Mouse (Mus musculus) C2C12 (cell line): ENCODE measurements around the gene Esrrb.

Experiments
- CTCF ChIP-seq: IDR thresholded peaks from one replicate; pipeline ENCODE4 v1.5.1; 2011; ENCODE audit not compliant: control insufficient read depth, insufficient read depth, insufficient read length
- MYOD1 ChIP-seq: IDR thresholded peaks from one replicate; pipeline ENCODE4 v1.6.1; 2011; ENCODE audit warnings: low read depth; ENCODE audit not compliant: control insufficient read depth, insufficient read length

DNA sequence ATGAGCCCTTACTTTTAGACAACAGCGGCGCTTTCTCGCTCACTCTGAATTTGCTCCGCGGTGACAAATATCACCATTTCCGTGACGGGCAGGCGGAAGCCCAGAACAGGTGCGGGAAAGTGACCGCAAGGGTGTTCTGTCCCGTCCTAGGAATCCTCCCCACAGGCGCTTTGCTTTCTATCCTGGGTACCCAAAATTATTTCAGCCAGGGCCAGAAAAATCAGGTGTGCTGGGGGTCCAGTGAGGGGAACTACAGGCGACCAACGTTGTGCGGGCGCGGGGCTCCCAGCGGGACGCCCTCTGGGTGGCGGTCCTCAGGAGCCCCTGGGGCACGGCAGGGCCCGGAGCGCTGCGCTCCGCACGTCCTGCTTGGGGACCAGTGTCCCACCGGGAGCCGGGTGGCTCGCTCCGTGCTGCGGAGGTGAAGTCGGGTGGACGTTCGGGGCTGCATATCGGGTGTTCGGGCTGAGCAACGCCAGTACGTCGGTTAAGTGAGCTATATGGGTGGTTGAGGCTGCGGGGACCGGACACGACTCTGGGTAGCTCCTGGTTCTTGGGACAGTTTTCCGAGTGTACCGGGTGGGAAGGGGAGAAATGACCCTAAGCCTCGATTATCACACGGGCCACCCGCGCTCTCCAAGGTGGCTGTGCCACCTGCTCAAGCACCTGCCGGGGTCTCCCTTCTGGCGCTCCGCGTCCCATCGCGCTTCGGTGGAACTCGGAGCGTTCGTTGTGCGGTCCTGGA is 61.4 kb downstream of the Esrrb start:
- TF ChIP-seq CTCF, result no peak
- no peak for TF ChIP-seq MYOD1
